Mouse (Mus musculus) megakaryocyte, adult 5-6 weeks (primary cell): Measurements from ENCODE around the gene Zfp750. TPM values are rescaled to one million over a fixed set of nuclear protein-coding genes. Genes with fewer than 3 reads are reported as not detected.
A peak's percentile ranks its signal among the peaks of the same experiment; 100 is the strongest.

ENCODE experiments used
- ATAC-seq: 2 replicates; pipeline ENCODE4 v1.8.0; 2016; ENCODE audit warnings: mild to moderate bottlenecking, inconsistent platforms; ENCODE audit not compliant: poor library complexity, severe bottlenecking
- total RNA-seq, 2 experiments: library from RNA; stranded (forward) in 1 of 2; stranded (reverse) in 1 of 2; fragments of 153-499, 151-499 nt in 1 of 2; fragments of 221-1000, 200-1000 nt in 1 of 2; gene quantifications; 2 replicates each; pipeline versions ENCODE4 v1.2.3 to v1.2.4; 2015 to 2017

Gene Zfp750
- total RNA-seq (2015) (0.75 and 1.6 TPM in 2 replicates), total RNA-seq (2017) (0.07 and 0.24 TPM in 2 replicates)

DNA sequence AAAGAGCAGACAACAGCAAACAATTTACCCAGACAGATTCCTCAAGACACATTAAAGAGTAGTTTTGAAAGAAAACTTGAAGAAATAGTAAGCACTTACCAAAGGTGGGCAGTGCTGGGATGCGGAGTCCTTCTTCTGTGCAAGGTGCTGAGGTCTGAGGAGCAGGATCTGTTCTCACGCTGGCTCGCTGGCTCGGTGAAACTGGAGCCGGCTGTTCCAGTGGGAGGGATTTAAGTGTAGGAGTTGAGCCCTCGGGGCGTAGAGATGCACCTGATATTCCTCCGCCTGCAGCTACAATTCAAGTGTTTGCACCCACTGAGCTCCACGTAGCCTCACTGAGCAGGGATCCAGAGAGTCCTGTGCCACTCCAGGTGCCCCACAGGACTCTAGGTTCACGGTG lies at the start of gene Zfp750:
Gene Zfp750, minus strand, starts transcription at position 203 of the 400 bp plus-strand sequence.
- ATAC-seq, result no peak

DNA sequence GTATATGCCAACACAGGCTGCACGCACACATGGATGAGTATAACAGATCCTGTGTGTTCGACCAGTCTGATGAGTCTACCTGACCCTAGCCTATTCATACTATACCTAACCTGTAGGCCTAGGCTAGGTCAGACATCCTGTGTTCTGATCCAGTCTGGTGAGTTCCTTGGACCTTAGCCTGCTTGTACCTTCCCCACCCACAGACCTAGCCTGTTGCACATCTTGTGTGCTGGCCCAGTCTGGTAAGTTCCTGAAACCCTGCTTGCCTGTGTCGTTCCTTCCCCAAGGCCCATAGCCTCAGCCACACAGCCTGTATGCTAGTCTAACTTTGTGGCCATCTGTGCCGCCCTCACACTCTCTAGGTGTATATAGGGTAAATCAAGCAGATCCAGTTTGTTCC lies 45.1 kb upstream of the Zfp750 start:
- no peak for ATAC-seq

DNA sequence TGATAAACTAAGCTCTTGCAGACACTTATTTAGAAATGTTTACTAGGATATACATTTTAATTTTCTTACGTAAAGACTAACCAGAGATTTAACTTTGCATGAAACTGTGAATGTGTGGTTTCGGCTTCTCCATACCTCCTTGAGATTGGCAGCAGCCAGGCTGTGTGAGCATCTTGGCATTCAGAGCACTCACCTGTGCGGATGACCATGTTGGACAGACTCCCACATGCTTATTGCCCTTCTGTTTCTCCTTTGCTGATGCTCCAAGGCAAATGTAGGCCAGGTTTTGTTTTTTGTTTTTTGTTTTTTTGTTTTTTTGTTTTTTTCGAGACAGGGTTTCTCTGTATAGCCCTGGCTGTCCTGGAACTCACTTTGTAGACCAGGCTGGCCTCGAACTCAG lies 44.2 kb upstream of the Zfp750 start:
- ATAC-seq, result no peak

DNA sequence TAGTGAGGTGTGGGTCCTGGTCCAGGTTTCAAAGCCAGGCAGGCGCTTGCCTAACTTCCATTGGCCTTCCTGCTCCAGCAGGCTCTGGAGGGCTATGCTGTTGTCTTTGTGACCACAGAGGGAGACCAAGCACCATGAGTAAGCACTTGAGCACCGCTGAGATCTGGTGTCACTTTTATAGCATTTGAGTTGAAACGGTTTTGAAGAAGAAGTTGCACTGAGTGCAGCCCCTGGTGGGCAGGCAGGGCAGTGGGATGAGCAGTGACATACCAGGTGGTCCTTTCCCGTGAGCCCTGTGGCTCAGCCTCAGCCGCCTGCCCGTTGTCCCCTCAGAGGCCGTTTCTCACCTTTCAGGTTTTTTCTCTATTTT lies 41.1 kb upstream of the Zfp750 start:
- ATAC-seq, result peak; percentile 75

DNA sequence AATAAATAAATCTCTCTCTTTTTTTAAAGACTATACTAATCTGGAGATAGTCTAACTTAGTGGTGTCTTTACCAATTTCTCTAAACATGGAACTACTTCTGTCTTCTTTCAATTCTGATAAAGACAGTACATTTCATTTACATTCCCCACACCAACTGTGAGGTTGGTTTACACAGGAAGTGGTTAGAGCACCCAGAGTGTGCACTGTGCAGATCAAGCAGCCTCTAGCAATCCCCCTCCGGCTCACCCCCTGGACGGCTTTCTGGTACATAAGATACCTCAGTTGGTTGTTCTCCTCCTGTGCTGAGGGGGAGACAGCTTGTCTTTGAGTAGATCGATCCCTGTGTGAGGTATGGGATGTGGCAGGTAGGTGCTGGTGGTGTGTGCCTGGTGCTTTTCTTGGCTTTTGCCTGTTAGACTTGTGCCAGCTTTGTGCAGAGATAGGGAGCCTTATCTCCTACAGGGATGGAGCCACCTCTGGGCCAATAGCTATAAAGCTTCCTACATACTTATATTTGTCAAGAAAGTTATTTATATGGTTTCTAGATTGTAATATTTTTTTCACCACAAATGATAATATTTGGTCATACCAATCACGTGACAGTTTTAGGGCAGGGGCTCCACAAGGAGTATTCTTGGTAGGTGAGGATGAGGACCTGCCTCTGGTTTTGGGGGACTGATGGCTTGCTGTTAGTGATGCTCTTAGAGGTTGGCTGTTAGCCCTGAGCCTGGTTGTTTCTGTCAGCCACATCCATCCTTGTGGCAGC lies 40.6 kb upstream of the Zfp750 start:
- ATAC-seq, result peak; percentile 59

DNA sequence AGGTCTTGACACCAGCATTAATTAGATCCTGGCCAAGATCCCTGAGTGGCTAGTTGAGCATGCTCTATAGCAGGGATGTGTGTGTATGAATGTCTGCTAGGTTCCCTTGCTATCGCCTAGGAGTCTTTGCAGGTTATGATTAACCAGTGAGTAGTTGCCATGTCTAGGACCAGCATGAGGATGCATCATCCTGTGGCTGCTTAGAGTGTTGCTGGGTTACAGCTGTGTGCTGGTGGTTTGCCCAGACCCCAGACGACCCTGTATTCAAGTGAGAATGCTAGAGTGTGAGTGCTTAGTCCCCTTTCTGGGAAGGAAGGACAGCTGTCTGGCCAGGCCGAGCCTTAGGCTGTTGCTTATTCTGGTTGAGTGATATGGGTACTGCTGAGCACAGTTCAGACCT lies 39.4 kb upstream of the Zfp750 start:
- ATAC-seq, result no peak

DNA sequence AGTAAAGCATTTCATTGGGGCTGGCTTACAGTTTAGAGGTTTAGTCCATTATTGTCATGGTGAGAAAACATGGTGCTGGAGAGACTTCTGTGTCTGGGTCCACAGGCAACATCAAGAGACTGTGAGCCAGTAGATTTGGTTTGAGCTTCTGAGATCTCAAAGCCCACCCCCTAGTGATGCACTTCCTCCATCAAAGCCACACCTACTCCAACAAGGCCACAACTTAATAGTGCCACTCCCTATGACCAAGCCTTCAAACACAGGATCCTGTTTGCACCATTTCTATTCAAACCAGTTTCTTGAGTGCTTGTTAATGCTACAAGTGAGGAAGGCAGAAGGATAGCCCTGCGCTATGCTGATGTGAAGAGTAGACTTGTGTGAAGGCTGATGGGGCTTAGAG lies 38.8 kb upstream of the Zfp750 start:
- ATAC-seq, result 0 out of 2 replicates have a peak, but pooled peaks have one; percentile 8

DNA sequence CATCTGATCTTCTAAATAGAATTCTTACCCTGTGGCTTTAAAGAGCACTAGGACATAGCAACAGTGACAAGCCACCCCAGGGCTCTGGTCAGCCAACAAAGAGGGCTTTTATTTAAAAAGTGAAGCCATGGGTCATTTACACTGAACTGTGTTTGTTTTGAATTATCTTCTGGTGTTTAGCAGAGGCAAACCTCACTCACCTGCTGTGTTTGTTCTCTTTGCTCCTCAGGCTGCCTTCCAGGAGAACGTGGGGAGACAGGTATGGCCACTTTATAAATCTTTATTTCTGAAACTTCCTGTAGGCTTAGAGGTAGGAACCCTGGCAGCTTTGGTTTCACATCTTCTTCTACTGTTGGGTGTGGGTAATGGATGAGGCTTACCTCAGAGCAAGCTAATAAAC lies 37.6 kb upstream of the Zfp750 start:
- ATAC-seq, result no peak

DNA sequence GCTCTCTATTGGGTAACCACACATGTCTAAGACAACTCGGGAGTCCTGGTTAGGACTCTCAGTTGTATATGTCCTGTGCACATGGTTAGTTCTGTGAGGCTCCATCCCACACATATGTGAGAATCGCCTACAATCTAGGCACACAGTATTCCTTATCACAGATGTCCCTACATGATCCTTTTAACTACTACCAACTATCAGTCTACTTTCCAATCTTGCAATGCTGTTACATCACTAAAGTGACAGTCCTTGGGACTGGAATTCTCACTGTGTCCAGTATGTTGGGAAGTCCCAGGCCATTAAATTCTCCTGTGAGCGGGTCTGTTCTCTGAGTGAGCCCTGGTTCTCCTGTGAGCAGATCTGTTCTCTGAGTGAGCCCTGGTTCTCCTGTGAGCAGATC lies 34.3 kb upstream of the Zfp750 start:
- ATAC-seq, result no peak

DNA sequence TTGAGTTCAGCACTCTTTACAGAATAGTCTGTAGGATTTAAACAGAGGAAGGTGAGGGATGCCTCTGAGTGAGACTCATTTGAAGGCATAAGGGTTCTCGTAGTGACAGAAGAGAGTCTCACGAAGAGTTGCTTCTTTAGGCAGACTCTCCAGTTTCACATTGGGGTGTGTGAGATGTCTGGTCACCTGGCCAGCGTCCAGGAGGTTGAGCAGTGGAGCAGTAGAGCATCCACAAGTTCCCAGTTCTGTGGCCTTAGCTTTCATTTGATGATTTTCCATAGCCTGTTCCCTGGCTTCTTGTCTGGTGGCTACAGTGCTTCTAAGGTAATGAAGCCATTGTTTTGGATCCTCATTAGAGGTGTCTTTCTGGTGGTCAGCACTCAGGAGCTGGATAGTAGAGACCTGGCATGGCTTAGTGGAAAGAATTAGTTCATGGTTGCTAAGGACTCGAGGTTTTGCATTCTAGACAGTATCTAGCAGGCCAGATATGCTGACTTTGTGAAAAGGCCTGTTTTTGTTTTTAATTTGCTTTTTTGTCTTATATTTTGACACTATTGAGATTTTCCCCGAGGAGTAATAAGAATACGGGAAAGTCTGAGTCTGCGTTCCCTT lies 33.8 kb upstream of the Zfp750 start:
- ATAC-seq, result no peak

DNA sequence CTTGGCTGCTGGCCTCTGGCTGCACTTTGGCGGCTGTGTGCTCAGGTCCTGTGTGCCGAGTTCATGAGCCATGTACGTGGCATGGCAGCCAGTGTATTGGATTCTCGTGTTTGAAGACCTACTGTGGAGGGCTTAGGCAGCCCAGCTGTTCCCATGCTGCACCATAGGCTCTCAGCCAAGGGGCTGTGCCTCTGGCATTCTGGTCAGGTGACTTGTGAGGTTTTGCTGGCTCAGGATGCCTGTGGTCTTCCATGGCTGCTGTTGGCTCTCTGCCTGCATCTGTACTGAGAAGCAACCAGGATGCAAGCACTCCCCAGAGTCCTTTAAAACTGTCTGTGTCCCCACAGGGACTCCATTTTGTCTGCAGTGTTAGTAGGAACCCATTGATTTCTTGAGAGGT lies 33.0 kb upstream of the Zfp750 start:
- no peak for ATAC-seq

DNA sequence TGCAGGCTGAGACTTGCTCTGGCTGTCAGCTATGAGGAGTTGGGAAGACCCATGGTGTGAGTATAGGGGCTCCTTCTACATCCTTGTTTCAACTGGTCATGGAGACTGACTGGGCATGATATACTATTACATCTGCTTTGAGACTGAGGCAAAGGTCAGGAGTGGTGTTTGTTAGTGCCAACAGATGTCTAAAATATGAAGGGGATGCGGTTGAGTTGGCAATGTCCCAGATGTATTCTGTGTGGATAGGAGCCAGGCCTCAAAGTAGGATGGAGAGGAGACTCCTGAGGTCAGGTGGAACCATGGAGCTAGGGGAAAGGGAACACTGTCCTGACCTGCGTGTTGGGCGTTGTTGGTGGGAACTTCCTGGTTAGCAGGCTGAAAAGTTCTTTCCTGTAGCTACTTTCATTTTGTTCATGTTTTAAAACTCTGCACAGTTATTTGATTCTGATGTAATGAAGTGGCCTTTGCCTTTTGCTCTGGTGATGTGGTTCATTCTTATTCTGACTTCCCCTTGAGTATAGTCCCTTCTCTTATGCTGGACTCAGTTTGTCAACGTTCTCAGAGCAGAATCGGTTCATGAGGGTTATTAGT lies 32.2 kb upstream of the Zfp750 start:
- ATAC-seq, result peak; percentile 23; the same call in 1 of the 2 replicates

DNA sequence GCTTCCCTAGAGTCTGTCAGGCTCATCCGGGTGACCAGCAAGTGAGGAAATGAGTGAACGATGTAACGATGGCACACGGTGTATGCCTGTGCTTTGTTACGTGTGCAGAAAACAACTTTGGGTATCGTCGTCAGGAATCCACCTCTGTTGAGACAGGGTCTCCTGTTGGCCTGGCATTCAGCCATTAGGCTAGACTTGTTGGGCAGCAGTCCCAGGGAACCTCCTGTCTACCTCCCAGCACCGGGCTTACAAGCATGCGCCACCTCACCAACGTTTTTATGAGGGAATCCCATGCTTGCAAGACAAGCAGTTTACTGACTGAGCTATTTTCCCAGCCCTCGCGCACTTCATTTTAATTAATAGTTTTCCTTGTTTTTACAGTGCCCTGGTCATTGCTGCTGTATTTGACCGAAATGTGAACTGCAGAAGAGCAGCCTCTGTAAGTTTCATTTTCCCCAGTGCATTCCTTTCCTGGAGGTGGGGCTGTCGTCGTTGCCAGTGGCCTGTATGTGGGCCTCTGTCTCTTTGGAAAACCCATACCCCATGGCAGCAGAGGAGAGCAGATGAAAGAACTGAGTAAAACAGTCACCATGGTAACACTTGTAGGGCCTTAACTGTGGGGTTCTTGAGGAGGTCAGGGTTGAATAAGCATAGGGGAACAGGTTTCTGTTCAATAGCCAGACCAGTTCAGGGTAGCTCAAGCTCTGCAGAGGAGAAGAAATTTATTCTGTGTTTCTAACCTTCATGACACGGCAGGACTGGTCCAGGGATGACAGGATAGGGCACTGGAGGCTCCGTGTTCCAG lies 30.9 kb upstream of the Zfp750 start:
- no peak for ATAC-seq

DNA sequence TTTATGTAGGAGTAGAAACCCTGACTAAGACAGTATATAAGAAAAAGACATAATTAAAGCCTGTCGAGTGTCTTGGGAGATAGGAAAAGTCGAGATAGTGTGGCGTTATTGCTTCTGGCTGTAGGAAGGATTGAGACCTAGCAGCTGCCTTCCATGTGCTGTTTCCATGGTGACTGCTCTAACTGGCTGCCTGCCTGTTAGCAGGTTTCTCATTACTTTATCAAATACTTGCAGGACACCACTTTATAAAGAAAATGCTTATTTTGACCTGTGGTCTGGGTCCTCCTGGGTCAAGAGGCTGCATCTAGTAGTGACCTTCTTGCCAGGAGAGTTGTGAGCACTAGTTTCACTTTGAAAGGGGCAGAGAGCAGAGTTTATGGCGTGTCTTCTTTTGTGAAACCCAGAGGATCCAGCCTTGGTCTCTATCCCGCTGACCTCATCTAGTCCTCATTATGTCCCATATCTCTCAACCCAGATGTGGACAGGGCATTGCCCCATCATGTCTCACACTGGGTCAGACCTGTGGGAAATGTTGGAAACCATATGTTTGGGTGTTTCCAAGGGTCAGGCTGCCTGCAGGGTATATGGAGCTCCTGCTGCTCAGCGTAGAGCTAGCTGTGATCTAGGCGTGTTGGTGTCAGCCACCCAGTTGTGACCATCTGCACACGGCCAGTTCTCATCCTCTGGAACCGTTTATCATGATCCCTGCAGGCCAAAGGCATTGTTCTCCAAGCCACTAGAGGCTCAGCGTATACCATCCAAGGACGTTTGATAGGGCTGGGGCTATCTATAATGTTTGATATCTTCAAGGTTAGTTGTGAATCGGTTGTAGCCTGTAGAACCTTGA lies 30.1 kb upstream of the Zfp750 start:
- no peak for ATAC-seq

DNA sequence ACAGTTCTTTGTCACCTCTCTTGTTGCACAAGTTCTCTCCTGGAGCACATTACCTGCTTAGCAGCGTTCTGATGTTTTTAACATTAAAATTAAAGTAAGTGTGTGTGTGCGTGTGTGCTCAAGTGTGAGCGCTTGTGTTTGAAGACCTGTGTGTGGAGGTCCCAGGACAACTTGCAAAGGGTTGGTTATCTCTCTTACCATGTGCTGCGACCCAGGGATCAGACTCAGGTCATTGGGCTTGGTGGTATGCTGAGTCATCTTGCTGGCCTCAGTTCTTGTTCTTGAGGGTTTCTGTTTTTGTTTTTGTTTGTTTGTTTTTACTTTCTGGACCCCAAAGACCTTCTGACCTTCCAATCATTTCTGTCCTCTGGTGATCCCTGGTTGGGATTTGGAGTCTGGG lies 28.8 kb upstream of the Zfp750 start:
- no peak for ATAC-seq

DNA sequence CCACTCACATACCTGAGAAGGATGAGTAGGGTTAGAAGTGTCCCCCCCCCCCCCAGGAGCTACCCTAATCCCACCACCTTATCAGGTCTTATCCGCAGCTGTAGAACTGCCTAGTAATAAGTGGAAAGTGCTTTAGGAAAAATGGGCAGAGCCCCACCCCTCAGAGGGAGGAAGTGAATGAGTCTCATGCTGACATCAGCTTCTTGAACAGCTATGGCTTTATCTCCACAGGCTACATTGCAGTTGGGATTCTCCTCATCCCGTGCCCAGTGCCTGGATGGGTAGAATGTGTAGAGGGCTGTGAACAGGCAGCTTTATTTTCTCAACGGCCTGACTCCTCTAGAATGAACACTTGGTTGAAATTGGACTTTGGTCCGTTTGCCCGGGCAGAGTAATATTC lies 28.1 kb upstream of the Zfp750 start:
- no peak for ATAC-seq

DNA sequence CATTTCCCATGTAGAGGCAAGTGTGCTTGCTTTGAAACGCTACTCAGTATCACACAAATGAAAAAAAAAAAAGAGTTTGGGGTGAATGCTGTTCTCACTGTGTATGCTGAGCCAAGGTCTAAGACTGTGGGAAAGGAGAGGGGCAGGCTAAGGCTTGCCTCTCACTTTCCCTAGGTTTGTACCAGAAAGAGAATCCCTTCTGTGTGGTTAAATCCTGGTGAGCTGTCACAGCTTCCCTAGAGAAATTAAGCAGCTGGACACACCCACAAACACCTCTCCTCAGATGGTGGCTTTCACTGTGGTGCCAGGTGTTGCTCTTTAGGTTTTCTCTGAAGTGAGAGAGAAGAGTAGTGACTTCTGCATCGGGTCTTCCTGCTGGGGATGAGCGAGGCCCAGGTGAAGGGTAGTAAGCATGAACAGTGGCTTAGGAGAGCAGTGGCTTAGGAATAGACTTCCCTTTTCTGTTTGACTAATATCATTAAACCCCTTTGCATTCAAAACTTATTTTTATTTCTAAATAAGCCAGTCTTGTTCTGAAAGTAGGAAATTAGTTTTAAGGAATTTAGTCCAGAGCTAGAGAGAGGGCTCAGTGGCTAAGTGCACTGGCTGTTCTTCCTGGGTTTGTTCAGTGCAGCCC lies 26.4 kb upstream of the Zfp750 start:
- ATAC-seq, result 0 out of 2 replicates have a peak, but pooled peaks have one; percentile 22

DNA sequence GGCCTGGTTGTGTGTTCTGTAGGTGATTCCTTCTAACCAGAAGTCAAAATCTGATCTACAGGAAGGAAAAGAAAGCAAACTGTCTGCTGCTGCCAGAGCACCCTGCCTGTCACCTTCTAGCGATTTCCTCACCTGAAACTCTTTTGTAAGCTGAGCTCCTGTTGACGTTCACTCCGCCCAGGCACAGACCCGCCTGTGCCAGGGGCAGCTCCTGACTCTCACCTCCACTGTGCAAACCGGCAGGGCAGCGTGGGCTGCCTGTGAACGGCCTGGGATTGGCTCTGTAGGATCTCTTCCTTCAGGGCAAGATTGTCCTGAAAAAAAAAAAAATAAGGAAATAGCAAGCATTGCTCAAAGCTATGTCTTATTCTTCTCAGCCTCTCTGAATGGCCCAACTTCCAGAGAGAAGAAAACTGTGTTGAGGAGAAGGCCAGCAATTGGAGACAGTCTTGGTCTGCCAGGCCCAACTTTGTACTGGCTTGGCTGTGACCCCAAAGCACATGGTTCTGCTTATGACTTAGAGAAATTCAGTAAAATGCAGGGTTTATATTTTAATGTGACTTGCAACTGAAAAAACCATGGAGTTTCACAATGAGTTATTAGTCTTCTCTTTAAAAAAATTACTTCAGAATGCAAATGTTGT lies 25.7 kb upstream of the Zfp750 start:
- peak; percentile 32; the same call in 1 of the 2 replicates for ATAC-seq

DNA sequence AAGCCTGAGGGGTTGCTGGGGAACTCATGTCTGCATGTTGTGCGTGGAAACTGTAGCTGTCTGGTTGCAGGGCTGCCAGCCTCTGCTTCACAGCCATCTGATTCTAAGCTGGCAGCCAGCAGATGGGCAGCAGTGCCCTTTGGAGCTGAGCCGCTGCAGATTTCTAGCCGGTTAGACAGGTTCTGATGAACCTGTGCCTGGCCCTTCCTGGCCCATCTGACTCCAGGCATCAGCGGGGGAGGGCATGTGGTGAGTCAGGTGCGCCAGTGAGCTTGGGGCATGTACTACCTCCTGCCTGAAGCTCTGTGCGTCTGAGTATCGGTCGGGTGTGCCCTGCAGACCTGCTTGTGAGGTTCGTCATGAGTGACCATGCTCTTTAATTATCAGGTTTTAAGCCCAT lies 24.8 kb upstream of the Zfp750 start:
- ATAC-seq, result no peak
